ENCODE assay signal across 18 mouse cellular contexts in the genomic region with DNA sequence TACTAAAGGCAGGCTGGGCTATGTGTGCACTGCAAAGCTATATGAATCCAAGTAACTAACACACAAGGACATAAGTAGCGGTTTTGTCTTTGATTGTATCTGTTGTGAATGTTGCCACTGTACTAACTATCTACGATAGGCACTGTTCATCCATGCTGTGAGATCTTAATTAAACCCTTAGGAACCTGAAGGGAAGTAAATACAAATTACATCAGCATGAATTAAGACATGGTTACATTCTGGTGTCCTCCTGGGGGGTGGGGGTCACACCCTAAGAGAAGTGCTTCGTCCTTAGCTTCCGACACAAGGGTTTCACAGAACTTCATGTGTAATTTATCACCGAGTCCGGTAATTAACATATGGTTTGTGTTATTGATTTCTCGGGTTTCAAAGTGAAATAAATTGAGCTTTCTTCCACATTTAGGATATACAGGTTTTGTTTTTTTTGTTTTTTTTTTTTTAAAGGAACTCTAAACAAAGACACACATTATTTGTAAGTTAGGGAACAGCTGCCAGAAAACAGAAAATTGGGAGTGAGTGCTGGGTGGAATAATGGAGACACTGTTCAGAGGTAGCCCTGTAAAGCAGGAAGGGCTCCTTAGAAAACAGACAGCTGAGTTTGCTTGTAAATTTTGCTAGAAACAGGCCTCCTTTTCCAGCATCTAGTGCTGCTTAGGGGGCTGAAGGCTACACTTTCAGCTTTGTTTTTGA. TPM values are rescaled to one million over a fixed set of nuclear protein-coding genes. Genes with fewer than 3 reads are reported as not detected.
DNase-seq lines count a peak whose midpoint lies in the region; ATAC-seq and TF ChIP-seq lines count a peak whose summit lies in the region.
"Had no signal": no experiment of that assay in that cellular context is flagged by ENCODE, and none has a peak within 500 bp of the region (broad histone marks: within the 10 kb centered on the region; RNA-seq: fewer than 3 reads in every experiment).

No protein-coding gene starts in this region.

- ATAC-seq in embryonic facial prominence, embryonic 14.5 days (ENCODE audit: low read depth): peak; percentile 30; the same call in 1 of the 2 replicates
- peak; percentile 46; the same call in 1 of the 2 replicates for ATAC-seq in hindbrain, embryonic 14.5 days (ENCODE audit: low FRiP score)
- ATAC-seq in neural tube, embryonic 12.5 days (ENCODE audit: low FRiP score, low read depth): peak; percentile 78
- no peak for ATAC-seq in liver, embryonic 12.5 days
- ATAC-seq: intestine, embryonic 16.5 days had no signal

- H3K4me1 ChIP-seq in embryonic facial prominence, embryonic 14.5 days (ENCODE audit: control insufficient read depth, insufficient read depth, low read length): peaks cover 3% of the 10 kb centered on the region; the same call in 1 of the 2 replicates
- no peaks in the 10 kb centered on the region; the same call in 1 of the 2 replicates for H3K4me1 ChIP-seq in hindbrain, embryonic 14.5 days (replicated peaks; ENCODE audit: control insufficient read depth, insufficient read depth, low read length)
- H3K4me1 ChIP-seq in neural tube, embryonic 12.5 days: peaks cover 14% of the 10 kb centered on the region; the same call in 1 of the 2 replicates
- H3K4me1 ChIP-seq in liver, embryonic 12.5 days: no peaks in the 10 kb centered on the region

- H3K4me2 ChIP-seq in embryonic facial prominence, embryonic 14.5 days (ENCODE audit: low read depth, low read length): no peak overlapping the region
- H3K4me2 ChIP-seq in hindbrain, embryonic 14.5 days (replicated peaks): no peak overlapping the region
- H3K4me2 ChIP-seq in neural tube, embryonic 12.5 days (replicated peaks): no peak overlapping the region
- H3K4me2 ChIP-seq in liver, embryonic 12.5 days: no peak overlapping the region
- H3K4me2 ChIP-seq: liver, embryonic 11.5 days; midbrain, embryonic 12.5 days had no signal

- no peaks in the 10 kb centered on the region for H3K9me3 ChIP-seq in embryonic facial prominence, embryonic 14.5 days (ENCODE audit: control insufficient read depth, low read length)
- no peaks in the 10 kb centered on the region for H3K9me3 ChIP-seq in hindbrain, embryonic 14.5 days (ENCODE audit: control insufficient read depth, low read length)
- no peaks in the 10 kb centered on the region for H3K9me3 ChIP-seq in neural tube, embryonic 12.5 days
- no peaks in the 10 kb centered on the region for H3K9me3 ChIP-seq in liver, embryonic 12.5 days (replicated peaks)
- H3K9me3 ChIP-seq: midbrain, embryonic 12.5 days had no signal

- no peaks in the 10 kb centered on the region for H3K27me3 ChIP-seq in embryonic facial prominence, embryonic 14.5 days (replicated peaks; ENCODE audit: control insufficient read depth, insufficient read depth, low read length)
- H3K27me3 ChIP-seq in hindbrain, embryonic 14.5 days (ENCODE audit: control insufficient read depth, insufficient read depth, low read length): no peaks in the 10 kb centered on the region
- H3K27me3 ChIP-seq in neural tube, embryonic 12.5 days (replicated peaks): no peaks in the 10 kb centered on the region
- no peaks in the 10 kb centered on the region for H3K27me3 ChIP-seq in liver, embryonic 12.5 days (replicated peaks)
- H3K27me3 ChIP-seq: midbrain, embryonic 12.5 days had no signal

- H3K9ac ChIP-seq in embryonic facial prominence, embryonic 14.5 days (ENCODE audit: low read depth, low read length): no peak overlapping the region
- no peak overlapping the region for H3K9ac ChIP-seq in hindbrain, embryonic 14.5 days
- no peak overlapping the region for H3K9ac ChIP-seq in neural tube, embryonic 12.5 days
- H3K9ac ChIP-seq in liver, embryonic 12.5 days: no peak overlapping the region
- H3K9ac ChIP-seq: midbrain, embryonic 12.5 days had no signal

- no peaks in the 10 kb centered on the region for H3K36me3 ChIP-seq in embryonic facial prominence, embryonic 14.5 days (ENCODE audit: control insufficient read depth, insufficient read depth, low read length)
- H3K36me3 ChIP-seq in hindbrain, embryonic 14.5 days (replicated peaks; ENCODE audit: control insufficient read depth, insufficient read depth): no peaks in the 10 kb centered on the region
- H3K36me3 ChIP-seq in neural tube, embryonic 12.5 days: no peaks in the 10 kb centered on the region
- peaks cover 9% of the 10 kb centered on the region for H3K36me3 ChIP-seq in liver, embryonic 12.5 days
- H3K36me3 ChIP-seq: midbrain, embryonic 12.5 days had no signal

- TF ChIP-seq CTCF in layer of hippocampus, adult 2 months (conservative IDR thresholded peaks at IDR 0.05): no peak

- DNase-seq in layer of hippocampus, adult 2 months (ENCODE audit: low spot score in 2 of 2): no peak
- no peak for DNase-seq in layer of hippocampus, adult 9-11 months
- DNase-seq in embryonic facial prominence, embryonic 14.5 days (ENCODE audit: low spot score): peak; percentile 46
- DNase-seq in hindbrain, embryonic 14.5 days (ENCODE audit: low spot score): no peak
- no peak for DNase-seq in right cerebral cortex, postnatal 4 days
- DNase-seq in ovary, postnatal 14 days (ENCODE audit: low spot score): no peak
- DNase-seq: adrenal gland, postnatal 10 days; cerebellum, postnatal 25 days; heart, postnatal 14 days; lung, postnatal 10 days; right cerebral cortex, postnatal 25 days; thymus, adult 18-20 months had no signal

- WGBS in embryonic facial prominence, embryonic 14.5 days: 32% methylated on average over 7 of the region's 7 CpGs
- WGBS in hindbrain, embryonic 14.5 days: 46% methylated on average over 7 of the region's 7 CpGs
- 28% methylated on average over 7 of the region's 7 CpGs for WGBS in neural tube, embryonic 12.5 days
- WGBS in liver, embryonic 12.5 days (ENCODE audit: insufficient replicate concordance): 83% methylated on average over 7 of the region's 7 CpGs

- peak overlapping the region; percentile 25; the same call in 1 of the 2 replicates for H3K27ac ChIP-seq in layer of hippocampus, adult 2 months
- peak overlapping the region; percentile 3; the same call in 1 of the 2 replicates for H3K27ac ChIP-seq in embryonic facial prominence, embryonic 14.5 days (replicated peaks; ENCODE audit: low read depth, low read length)
- no peak overlapping the region for H3K27ac ChIP-seq in hindbrain, embryonic 14.5 days
- H3K27ac ChIP-seq in neural tube, embryonic 12.5 days: no peak overlapping the region
- H3K27ac ChIP-seq in liver, embryonic 12.5 days: no peak overlapping the region
- H3K27ac ChIP-seq: left cerebral cortex, adult 2 months; midbrain, embryonic 12.5 days had no signal

- no peak overlapping the region for H3K4me3 ChIP-seq in layer of hippocampus, adult 2 months
- H3K4me3 ChIP-seq in embryonic facial prominence, embryonic 14.5 days (ENCODE audit: low read depth, low read length): no peak overlapping the region
- H3K4me3 ChIP-seq in hindbrain, embryonic 14.5 days (replicated peaks; ENCODE audit: low read length): no peak overlapping the region
- no peak overlapping the region for H3K4me3 ChIP-seq in neural tube, embryonic 12.5 days
- no peak overlapping the region for H3K4me3 ChIP-seq in liver, embryonic 12.5 days
- H3K4me3 ChIP-seq: left cerebral cortex, adult 2 months; midbrain, embryonic 12.5 days had no signal

RNA-seq across cellular contexts. Expression of a gene that starts 58.7 kb away (rescaled TPM):
- total RNA-seq in layer of hippocampus, adult 2 months (2021): 1 to 10 TPM; 3.5 to 6.3 TPM
- 20.9 and 21.3 TPM in 2 replicates for polyA plus RNA-seq in embryonic facial prominence, embryonic 14.5 days (2014; fragmentation: Nextera tagmentation; extraction: Ambion mirVana)
- polyA plus RNA-seq in hindbrain, embryonic 14.5 days (2014; fragmentation: Nextera tagmentation; extraction: Ambion mirVana): 11.8 and 14.8 TPM in 2 replicates
- polyA plus RNA-seq in neural tube, embryonic 12.5 days (2016; fragmentation: Nextera tagmentation; extraction: Ambion mirVana): 18.5 and 27.5 TPM in 2 replicates
- 35.1 and 40.1 TPM in 2 replicates for polyA plus RNA-seq in liver, embryonic 12.5 days (2016; fragmentation: Nextera tagmentation; extraction: Ambion mirVana)

Comparison
In these comparisons a context has a peak if more than half of its experiments do, and no peak if none do; other contexts are left out.
1. H3K27ac ChIP-seq: peak in layer of hippocampus, adult 2 months (single experiment) and embryonic facial prominence, embryonic 14.5 days (single experiment); none in hindbrain, embryonic 14.5 days (single experiment), neural tube, embryonic 12.5 days (single experiment) and liver, embryonic 12.5 days (single experiment).